Mouse (Mus musculus) heart, adult 2 months (tissue): ENCODE results near the gene Nr2f6.

ENCODE experiments used
- CTCF ChIP-seq: fragments of 200-600 bp; IDR thresholded peaks from 2 replicates; pipeline ENCODE4 v1.8.1; 2022; ENCODE audit warnings: antibody characterized with exemption, mild to moderate bottlenecking, moderate library complexity
- EP300 ChIP-seq: fragments of 200-500 bp; IDR thresholded peaks from 2 replicates; pipeline ENCODE4 v1.6.1; 2011; ENCODE audit warnings: low read depth, low read length, control low read depth; ENCODE audit not compliant: insufficient read depth

- TF ChIP-seq CTCF = no peak
- TF ChIP-seq EP300 = no peak
These were observed 25.7 kb upstream of the Nr2f6 start for GRCm38 (mm10) chr8:71407441-71407840.
